Mouse (Mus musculus) adrenal gland, postnatal 36 days (tissue): Measurements from ENCODE around the gene Ski. TPM values are rescaled to one million over a fixed set of nuclear protein-coding genes. Genes with fewer than 3 reads are reported as not detected.
A peak's percentile ranks its signal among the peaks of the same experiment; 100 is the strongest.

Experiments used
- DNase-seq, 2 experiments: peaks; one replicate each; pipeline ENCODE4 v3.0.0; 2021; ENCODE audit warnings: mixed read lengths in 1 of 2
- total RNA-seq, 2 experiments: library from RNA; stranded (reverse); gene quantifications; 2 replicates each; pipeline ENCODE4 v1.2.3; 2021

Ski gene
- total RNA-seq, 2 experiments from 2014 or later = 55.5 to 88.7 TPM

- DNase-seq = no peak
Measured at GRCm38 (mm10) chr4:155133188-155133587, 89.2 kb downstream of the Ski start.

- DNase-seq = peak; percentile 48 to 49
Measured at GRCm38 (mm10) chr4:155130616-155131015, 91.8 kb downstream of the Ski start.

DNA sequence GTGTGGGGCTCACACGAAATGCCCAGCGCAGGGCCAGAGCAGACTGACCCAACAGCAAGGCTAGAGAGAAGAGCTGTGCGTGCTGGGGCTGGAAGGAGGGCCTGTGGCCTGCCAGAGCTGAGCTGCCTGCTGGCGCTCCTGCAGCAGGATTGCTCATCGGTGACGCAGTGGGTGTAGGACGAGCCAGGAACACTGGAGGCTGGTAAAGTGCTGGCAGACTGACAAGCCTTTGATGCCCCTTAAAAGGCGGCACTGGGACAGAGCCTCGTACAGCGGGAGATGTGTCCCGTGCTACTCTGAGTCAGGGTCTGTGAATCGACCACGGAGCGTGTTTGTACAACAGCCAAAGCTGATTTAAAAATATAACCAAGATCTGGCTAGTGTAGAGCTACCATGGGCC, 92.4 kb downstream of the Ski start:
- peak; percentile 94 to 95 for DNase-seq

GRCm38 (mm10) chr4:155129132-155129917, 93.1 kb downstream of the Ski start:
- DNase-seq = peak; percentile 44 to 74

GRCm38 (mm10) chr4:155128411-155128810, 94.0 kb downstream of the Ski start:
- DNase-seq = no peak

DNA sequence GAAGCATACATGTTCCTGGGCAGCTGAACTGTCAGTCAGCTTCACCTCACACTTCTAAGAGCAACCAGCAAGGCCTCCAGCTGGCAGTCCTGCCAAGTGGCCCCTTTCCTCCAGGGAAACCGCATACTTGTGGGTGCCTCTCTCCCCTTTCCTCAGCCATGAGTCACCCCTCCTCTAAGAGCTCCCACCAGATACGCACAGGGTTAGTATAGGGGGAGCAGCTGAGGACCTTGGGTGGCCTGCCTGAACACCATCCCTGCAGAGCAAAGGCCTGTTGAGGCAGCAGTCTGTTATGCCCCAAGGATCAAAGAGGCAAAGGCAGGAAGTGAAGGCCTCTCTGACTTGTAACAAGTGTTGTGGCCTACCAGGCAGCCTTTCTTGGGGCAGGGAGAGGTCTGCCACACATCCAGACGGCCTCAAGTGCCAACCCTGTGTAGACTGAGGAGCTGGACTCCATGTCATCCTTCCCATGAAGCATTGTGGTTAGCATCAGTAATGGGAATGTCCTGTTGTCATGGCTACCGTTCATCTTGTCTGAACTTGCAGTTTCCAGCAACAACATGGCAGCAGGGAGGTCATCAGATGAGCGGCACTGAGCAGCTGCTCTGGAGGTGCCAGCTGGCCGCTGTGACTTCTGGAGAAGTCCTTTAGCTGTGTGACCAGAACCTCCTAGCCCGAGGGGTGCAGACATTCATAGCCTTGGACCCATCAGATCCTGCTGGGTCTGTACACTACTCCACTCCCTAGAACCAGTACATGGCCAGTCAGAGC, 95.6 kb downstream of the Ski start:
- no peak for DNase-seq

DNA sequence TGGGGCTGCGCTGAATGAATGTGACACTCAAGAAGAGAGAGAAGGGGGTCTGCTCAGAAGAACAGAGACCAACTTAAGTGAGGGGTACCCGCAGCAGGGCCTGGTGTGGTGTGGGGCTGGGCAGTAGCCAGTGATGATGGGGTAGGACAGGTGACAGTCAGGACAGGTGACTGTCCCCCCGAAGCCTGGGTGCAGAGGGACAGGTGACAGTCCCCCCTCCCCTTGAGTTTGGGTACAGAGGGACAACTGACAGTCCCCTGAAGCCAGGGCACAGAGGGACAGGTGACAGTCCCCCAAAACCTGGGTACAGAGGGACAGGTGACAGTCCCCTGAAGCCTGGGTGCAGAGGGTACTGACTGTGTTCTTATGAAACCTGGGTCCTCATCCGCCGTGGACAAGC, 96.2 kb downstream of the Ski start:
- no peak for DNase-seq

GRCm38 (mm10) chr4:155125310-155125709, 97.1 kb downstream of the Ski start:
- DNase-seq = no peak

DNA sequence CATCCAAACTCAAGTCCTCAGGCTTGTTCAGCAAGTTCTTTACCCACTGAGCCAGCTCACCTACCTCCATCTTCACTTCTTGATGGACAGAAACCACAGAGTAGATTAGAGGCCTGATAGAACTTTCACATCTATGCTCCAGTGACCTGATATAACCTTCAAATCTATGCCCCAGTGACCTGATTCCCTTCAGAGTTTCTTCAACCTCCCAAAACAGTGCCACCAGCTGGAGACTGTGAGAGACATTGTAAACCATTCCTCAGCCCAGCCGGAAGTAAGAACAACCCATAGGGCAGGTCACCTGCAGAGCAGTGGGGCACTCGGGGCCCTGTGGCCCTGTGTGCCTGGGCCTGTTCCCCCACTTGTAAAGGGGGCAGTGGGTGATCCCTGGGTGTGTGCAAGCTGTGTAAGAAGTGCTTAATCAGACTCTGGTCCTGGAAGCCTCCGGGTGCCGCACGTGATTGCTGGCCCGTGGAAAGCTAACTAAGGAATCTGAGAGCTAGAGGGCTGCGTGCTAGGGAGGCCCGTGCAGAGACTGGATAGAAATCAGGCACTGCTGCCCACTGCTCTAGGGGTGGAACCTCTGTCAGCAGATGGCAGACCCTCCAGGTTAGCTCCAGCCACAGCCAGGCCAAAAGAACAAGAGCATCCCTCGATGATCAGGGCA, 98.4 kb downstream of the Ski start:
- no peak for DNase-seq

DNA sequence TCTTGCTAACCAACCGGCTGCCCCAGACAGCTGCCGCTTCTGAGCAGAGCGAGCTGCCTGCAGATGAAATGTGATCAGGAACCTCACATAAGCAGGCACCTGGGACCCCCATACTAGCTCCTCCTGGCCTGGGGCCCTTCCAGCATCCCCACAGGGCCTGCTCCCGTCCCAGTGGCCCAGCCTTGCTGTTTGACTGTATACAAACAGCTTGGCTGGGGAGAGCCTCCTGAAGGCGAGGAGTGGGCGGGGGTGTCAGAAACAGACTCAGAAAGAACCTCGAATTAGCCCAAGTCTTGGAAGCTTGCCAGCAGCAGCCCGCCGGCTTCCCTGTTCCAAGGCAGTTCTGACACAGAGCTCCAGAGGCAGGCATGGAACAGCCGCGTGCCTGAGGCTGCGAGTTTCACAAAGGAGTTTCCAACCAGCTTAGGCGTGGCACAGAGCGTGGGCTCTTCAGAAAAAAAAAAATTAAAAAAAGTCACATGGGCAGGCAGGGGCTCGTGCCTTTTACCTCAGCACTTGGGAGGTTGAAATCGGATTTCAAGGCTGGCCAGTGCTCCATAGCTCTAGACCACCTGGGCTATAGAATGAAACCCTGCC, 99.8 kb downstream of the Ski start:
- peak; percentile 72 for DNase-seq

DNA sequence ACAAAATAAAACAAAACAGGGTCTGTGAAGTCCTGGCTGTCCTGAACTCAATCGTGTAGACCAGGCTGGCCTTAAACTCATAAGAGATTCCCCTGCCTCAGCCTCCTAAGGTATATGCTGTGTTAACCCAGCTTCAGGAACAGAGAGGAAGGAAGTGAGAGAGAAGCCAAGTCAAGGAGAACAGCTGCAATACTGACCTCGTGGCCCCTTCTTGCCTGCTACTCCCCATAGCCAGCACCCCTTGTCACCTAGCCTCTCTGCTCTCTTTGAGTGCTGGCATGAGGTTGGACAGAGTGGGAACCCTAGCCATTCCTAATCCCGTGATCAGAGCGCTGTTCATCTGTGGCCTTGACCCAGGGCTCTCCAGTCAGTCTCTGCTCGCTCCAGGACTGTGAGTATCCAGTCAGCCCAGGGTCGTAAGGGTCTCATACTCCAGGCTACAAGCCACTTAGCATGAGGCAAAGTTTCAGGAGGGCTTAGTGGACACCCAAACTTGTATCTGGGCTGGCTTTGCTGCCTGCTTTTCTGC, 100.4 kb downstream of the Ski start:
- DNase-seq = peak; percentile 30 to 51

- DNase-seq = peak in 1 of 2 experiments; percentile 32
Measured at GRCm38 (mm10) chr4:155121222-155121621, 101.2 kb downstream of the Ski start.

DNA sequence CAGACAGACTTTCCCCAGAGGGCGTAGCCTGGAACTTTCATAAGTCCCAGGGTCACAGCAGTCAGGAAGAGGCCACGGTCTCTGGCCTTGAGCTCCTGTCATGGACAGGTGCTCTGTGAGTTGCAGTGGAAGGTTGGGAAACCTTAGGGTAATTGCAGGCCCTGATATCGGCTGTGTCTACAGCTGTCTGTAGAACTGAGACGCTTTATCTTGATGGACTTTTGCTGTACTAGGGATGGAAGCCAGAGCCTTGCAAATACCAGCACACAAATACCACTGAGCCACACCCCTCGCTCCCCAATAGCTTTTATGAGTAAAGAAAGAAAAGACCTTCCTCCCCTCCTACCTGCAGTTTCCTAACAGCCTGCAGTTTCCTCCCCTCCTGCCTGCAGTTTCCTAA, 101.8 kb downstream of the Ski start:
- peak in 1 of 2 experiments; percentile 21 for DNase-seq

DNA sequence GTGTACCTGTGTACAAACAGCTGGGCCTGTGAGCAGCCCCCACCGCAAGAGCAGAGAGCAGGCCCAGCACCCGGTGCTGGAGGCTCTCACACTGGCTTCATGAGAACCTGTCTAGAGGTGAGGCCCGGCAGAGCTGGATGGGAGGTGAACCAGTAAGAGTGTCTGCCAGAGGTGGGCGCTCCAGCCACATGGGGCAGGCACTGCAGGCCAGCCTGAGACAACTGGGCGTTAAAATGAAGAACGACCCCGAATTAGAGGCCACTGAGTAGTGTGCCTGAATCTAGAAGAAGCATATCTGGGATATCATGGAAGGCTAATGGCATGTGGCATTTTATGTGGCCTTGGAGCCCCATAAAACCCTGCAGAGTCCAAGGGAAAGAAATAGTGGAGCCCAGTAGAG, 102.4 kb downstream of the Ski start:
- peak; percentile 37 to 39 for DNase-seq

GRCm38 (mm10) chr4:155118278-155118677, 104.1 kb downstream of the Ski start:
- no peak for DNase-seq

GRCm38 (mm10) chr4:155117396-155117978, 104.9 kb downstream of the Ski start:
- DNase-seq = no peak

GRCm38 (mm10) chr4:155116607-155117006, 105.8 kb downstream of the Ski start:
- DNase-seq = no peak

GRCm38 (mm10) chr4:155113766-155114410, 108.5 kb downstream of the Ski start:
- no peak for DNase-seq

DNA sequence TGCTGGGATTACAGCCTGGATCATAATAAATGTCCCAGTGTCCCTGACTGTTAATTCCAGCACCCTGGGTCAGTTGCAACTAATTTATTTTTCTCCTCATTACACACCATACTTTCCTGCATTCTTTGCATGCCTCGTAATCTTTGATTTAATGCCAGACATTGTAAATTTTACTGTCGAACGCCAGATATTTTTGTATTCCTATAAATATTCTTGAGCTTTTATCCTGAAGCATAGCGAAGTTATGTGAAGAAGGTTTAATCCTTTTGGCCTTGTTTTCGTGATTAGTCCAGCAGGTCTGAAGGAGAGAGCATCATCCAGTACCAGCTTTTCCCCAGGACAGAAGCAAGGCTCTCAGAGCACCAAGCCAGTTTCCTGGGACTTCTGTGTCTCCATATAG, 112.9 kb downstream of the Ski start:
- no peak for DNase-seq

- DNase-seq = no peak
Measured at GRCm38 (mm10) chr4:155107886-155108285, 114.5 kb downstream of the Ski start.
